Mouse (Mus musculus) granulocyte monocyte progenitor cell, adult 5-6 weeks (primary cell): Measurements from ENCODE around the gene Bcl7a. TPM values are rescaled to one million over a fixed set of nuclear protein-coding genes. Genes with fewer than 3 reads are reported as not detected.

Experiments used
- ATAC-seq: replicated peaks from 2 replicates; pipeline ENCODE4 v1.8.0; 2016; ENCODE audit warnings: mild to moderate bottlenecking, moderate TSS enrichment, inconsistent platforms; ENCODE audit not compliant: poor library complexity, severe bottlenecking
- total RNA-seq, 2 experiments: library from RNA; stranded (forward) in 1 of 2; stranded (reverse) in 1 of 2; fragments of 200-712, 200-1000 nt in 1 of 2; fragments of >200 nt in 1 of 2; fragmentation: Nextera tagmentation in 1 of 2; gene quantifications; 2 replicates each; pipeline ENCODE4 v1.2.3; 2014 to 2017

Gene Bcl7a
- total RNA-seq, 2 experiments from 2014 or later = 17.4 to 27.5 TPM

- ATAC-seq = no peak
These were observed 31.6 kb downstream of the Bcl7a start for GRCm38 (mm10) chr5:123375262-123375661.

- ATAC-seq = no peak
These were observed 32.3 kb downstream of the Bcl7a start for GRCm38 (mm10) chr5:123375793-123376452.

- ATAC-seq = peak; percentile 82
These were observed 32.9 kb downstream of the Bcl7a start for GRCm38 (mm10) chr5:123376569-123376968.

GRCm38 (mm10) chr5:123377120-123377955, 33.7 kb downstream of the Bcl7a start:
- ATAC-seq = peak; percentile 77

- no peak for ATAC-seq
These were observed 35.1 kb downstream of the Bcl7a start for GRCm38 (mm10) chr5:123378712-123379111.

- ATAC-seq = no peak
These were observed 35.9 kb downstream of the Bcl7a start for GRCm38 (mm10) chr5:123379504-123379931.

GRCm38 (mm10) chr5:123381968-123382367, 38.3 kb downstream of the Bcl7a start:
- peak; percentile 59 for ATAC-seq

GRCm38 (mm10) chr5:123382686-123383085, 39.1 kb downstream of the Bcl7a start:
- no peak for ATAC-seq

- ATAC-seq = peak; percentile 37; the same call in 1 of the 2 replicates
These were observed 44.8 kb downstream of the Bcl7a start for GRCm38 (mm10) chr5:123388452-123388851.

GRCm38 (mm10) chr5:123390536-123391441, 47.2 kb downstream of the Bcl7a start:
- no peak for ATAC-seq

- peak; percentile 10; the same call in 1 of the 2 replicates for ATAC-seq
These were observed 47.8 kb downstream of the Bcl7a start for GRCm38 (mm10) chr5:123391442-123391809.

GRCm38 (mm10) chr5:123393786-123394302, 50.2 kb downstream of the Bcl7a start:
- ATAC-seq = no peak

GRCm38 (mm10) chr5:123394303-123394956, 50.8 kb downstream of the Bcl7a start, which contains the start of gene Mlxip:
Gene Mlxip, plus strand, starts transcription at chr5:123394798.
- ATAC-seq = peak; percentile 84

- ATAC-seq = peak; percentile 27
These were observed 51.6 kb downstream of the Bcl7a start for GRCm38 (mm10) chr5:123394957-123395881.

- no peak for ATAC-seq
These were observed 53.3 kb downstream of the Bcl7a start for GRCm38 (mm10) chr5:123396901-123397464.

GRCm38 (mm10) chr5:123397786-123398185, 54.2 kb downstream of the Bcl7a start:
- peak; percentile 18 for ATAC-seq

GRCm38 (mm10) chr5:123398856-123399498, 55.3 kb downstream of the Bcl7a start:
- no peak for ATAC-seq

- no peak for ATAC-seq
These were observed 60.8 kb downstream of the Bcl7a start for GRCm38 (mm10) chr5:123404480-123404879.
